19 mouse cellular contexts compared by ENCODE assay signal in genomic region chr6:119085789-119086188, GRCm38 (mm10).
DNase-seq lines count a peak whose midpoint lies in the region; ATAC-seq and TF ChIP-seq lines count a peak whose summit lies in the region.
"Had no signal": no experiment of that assay in that cellular context is flagged by ENCODE, and none has a peak within 500 bp of the region (broad histone marks: within the 10 kb centered on the region; RNA-seq: fewer than 3 reads in every experiment).

No protein-coding gene starts in this region.

- no peak for TF ChIP-seq CTCF in gastrocnemius, adult 2 months (IDR thresholded peaks at IDR 0.05)
- no peak for TF ChIP-seq CTCF in lung, adult 2 months (IDR thresholded peaks at IDR 0.05; ENCODE audit: insufficient read depth, low read length)

- no peaks in the 10 kb centered on the region for H3K27me3 ChIP-seq in heart, embryonic 16.5 days (ENCODE audit: control insufficient read depth, insufficient read depth, low read length)
- H3K27me3 ChIP-seq in lung, embryonic 15.5 days: no peaks in the 10 kb centered on the region
- H3K27me3 ChIP-seq in stomach, embryonic 14.5 days (ENCODE audit: control insufficient read depth, insufficient read depth, low read length): no peaks in the 10 kb centered on the region
- H3K27me3 ChIP-seq: kidney, embryonic 15.5 days; liver, embryonic 13.5 days had no signal

- no peaks in the 10 kb centered on the region for H3K9me3 ChIP-seq in heart, embryonic 16.5 days (replicated peaks; ENCODE audit: control insufficient read depth, low read length)
- no peaks in the 10 kb centered on the region for H3K9me3 ChIP-seq in lung, embryonic 15.5 days
- H3K9me3 ChIP-seq in stomach, embryonic 14.5 days (ENCODE audit: control insufficient read depth, low read depth, low read length): no peaks in the 10 kb centered on the region
- H3K9me3 ChIP-seq: embryonic facial prominence, embryonic 10.5 days; kidney, embryonic 15.5 days; liver, embryonic 13.5 days had no signal

- intact Hi-C loops in gastrocnemius, adult 2 months (cut with DNase I): no loop called here
- intact Hi-C loops in heart, postnatal 36 days (cut with DNase I): loop anchor here (5.0 kb wide), 1 partner anchor 83 kb away; no protein-coding TSS in a partner anchor

- H3K4me3 ChIP-seq in gastrocnemius, adult 2 months: no peak overlapping the region
- H3K4me3 ChIP-seq in heart, embryonic 16.5 days (ENCODE audit: low read length): no peak overlapping the region
- H3K4me3 ChIP-seq in lung, embryonic 15.5 days: no peak overlapping the region
- no peak overlapping the region for H3K4me3 ChIP-seq in lung, adult 2 months (replicated peaks; ENCODE audit: extremely low read depth, low read depth, low read length)
- no peak overlapping the region for H3K4me3 ChIP-seq in stomach, embryonic 14.5 days (ENCODE audit: low read depth, low read length)
- H3K4me3 ChIP-seq: embryonic facial prominence, embryonic 10.5 days; erythroblast, embryonic 14.5 days; kidney, embryonic 15.5 days; liver, embryonic 13.5 days had no signal

- H3K4me2 ChIP-seq in heart, embryonic 16.5 days (ENCODE audit: low read depth, low read length): 0 out of 2 replicates have a peak overlapping the region, but pooled peaks have one; percentile 22
- H3K4me2 ChIP-seq in lung, embryonic 15.5 days: no peak overlapping the region
- no peak overlapping the region for H3K4me2 ChIP-seq in stomach, embryonic 14.5 days (replicated peaks; ENCODE audit: low read depth, low read length)
- H3K4me2 ChIP-seq: kidney, embryonic 15.5 days; liver, embryonic 13.5 days had no signal

- WGBS in heart, embryonic 16.5 days: 21% methylated on average over 3 of the region's 3 CpGs
- WGBS in lung, embryonic 15.5 days: 27% methylated on average over 3 of the region's 3 CpGs
- 44% methylated on average over 3 of the region's 3 CpGs for WGBS in lung, adult 2 months
- WGBS in stomach, embryonic 14.5 days: 46% methylated on average over 3 of the region's 3 CpGs

- no peak for TF ChIP-seq POLR2A in lung, adult 2 months (IDR thresholded peaks at IDR 0.05; ENCODE audit: borderline replicate concordance, extremely low read depth, low read depth, low read length)

- no peak for DNase-seq in gastrocnemius, adult 2 months
- DNase-seq in gastrocnemius, postnatal 4 days (ENCODE audit: low spot score in 2 of 2): no peak
- DNase-seq in heart, postnatal 36 days: no peak
- DNase-seq in lung, adult 2 months: no peak
- no peak for DNase-seq in adrenal gland, adult 18-20 months (ENCODE audit: low spot score in 2 of 2)
- DNase-seq: adrenal gland, postnatal 10 days; cerebellum, adult 11 months; left cerebral cortex, postnatal 4 days; liver, embryonic 13.5 days; lung, postnatal 14 days; retina, postnatal 1 day; right cerebral cortex, postnatal 4 days had no signal

- ATAC-seq in heart, embryonic 16.5 days (replicated peaks; ENCODE audit: extremely low read depth, insufficient read depth, low FRiP score): no peak
- ATAC-seq in lung, embryonic 15.5 days (ENCODE audit: borderline replicate concordance, extremely low read depth, low FRiP score, low TSS enrichment): no peak
- peak; percentile 80 for ATAC-seq in stomach, embryonic 14.5 days (ENCODE audit: insufficient number of reproducible peaks, insufficient read depth, low FRiP score, low read depth)
- ATAC-seq: forebrain, embryonic 14.5 days had no signal

- H3K27ac ChIP-seq in gastrocnemius, adult 2 months: peak overlapping the region; percentile 38
- peak overlapping the region; percentile 76 for H3K27ac ChIP-seq in heart, embryonic 16.5 days (ENCODE audit: low read length)
- H3K27ac ChIP-seq in lung, embryonic 15.5 days: peak overlapping the region; percentile 41
- H3K27ac ChIP-seq in stomach, embryonic 14.5 days (ENCODE audit: low read length): peak overlapping the region; percentile 55
- H3K27ac ChIP-seq: embryonic facial prominence, embryonic 10.5 days; kidney, embryonic 15.5 days; liver, embryonic 13.5 days had no signal

- no peaks in the 10 kb centered on the region for H3K36me3 ChIP-seq in heart, embryonic 16.5 days (ENCODE audit: control insufficient read depth, insufficient read depth)
- no peaks in the 10 kb centered on the region for H3K36me3 ChIP-seq in lung, embryonic 15.5 days
- H3K36me3 ChIP-seq in stomach, embryonic 14.5 days (ENCODE audit: control insufficient read depth, insufficient read depth, low read length): no peaks in the 10 kb centered on the region
- H3K36me3 ChIP-seq: embryonic facial prominence, embryonic 10.5 days; kidney, embryonic 15.5 days; liver, embryonic 13.5 days had no signal

- peaks cover 74% of the 10 kb centered on the region for H3K4me1 ChIP-seq in heart, embryonic 16.5 days (ENCODE audit: control insufficient read depth, insufficient read depth, low read length)
- H3K4me1 ChIP-seq in lung, embryonic 15.5 days: peaks cover 66% of the 10 kb centered on the region
- peaks cover 32% of the 10 kb centered on the region for H3K4me1 ChIP-seq in lung, adult 2 months (ENCODE audit: control insufficient read depth, insufficient read depth, low read length)
- H3K4me1 ChIP-seq in stomach, embryonic 14.5 days (ENCODE audit: control insufficient read depth, insufficient read depth, low read length): peaks cover 21% of the 10 kb centered on the region
- H3K4me1 ChIP-seq: liver, embryonic 13.5 days had no signal

- no peak overlapping the region for H3K9ac ChIP-seq in heart, embryonic 16.5 days (ENCODE audit: low read length)
- no peak overlapping the region for H3K9ac ChIP-seq in lung, embryonic 15.5 days
- no peak overlapping the region for H3K9ac ChIP-seq in stomach, embryonic 14.5 days (replicated peaks; ENCODE audit: low read depth, low read length)
- H3K9ac ChIP-seq: kidney, embryonic 15.5 days; liver, embryonic 13.5 days had no signal
